Mouse (Mus musculus) thymus, adult 2 months (tissue): ENCODE data around the gene Fsip1. TPM values are rescaled to one million over a fixed set of nuclear protein-coding genes. Genes with fewer than 3 reads are reported as not detected.

Experiments
- DNase-seq: peaks from one replicate; pipeline ENCODE4 v3.0.0; 2021
- H3K27ac ChIP-seq: fragments of 200-500 bp; 2 replicates; pipeline ENCODE4 v1.5.1; 2012; ENCODE audit warnings: low read length, control low read depth; ENCODE audit not compliant: control insufficient read depth, insufficient read depth
- H3K27me3 ChIP-seq: fragments of 200-500 bp; 2 replicates; pipeline ENCODE4 v1.6.1; 2012; ENCODE audit warnings: mild to moderate bottlenecking, low read length, moderate library complexity, mixed read lengths; ENCODE audit not compliant: control insufficient read depth, insufficient read depth
- H3K36me3 ChIP-seq: fragments of 200-500 bp; 2 replicates; pipeline ENCODE4 v1.6.1; 2012; ENCODE audit warnings: mild to moderate bottlenecking, low read length, moderate library complexity; ENCODE audit not compliant: control insufficient read depth, insufficient read depth
- H3K4me1 ChIP-seq: fragments of 200-500 bp; replicated peaks from 2 replicates; pipeline ENCODE4 v1.6.1; 2012; ENCODE audit warnings: low read length; ENCODE audit not compliant: control insufficient read depth, insufficient read depth
- H3K4me3 ChIP-seq: fragments of 200-500 bp; 2 replicates; pipeline ENCODE4 v1.5.1; 2012; ENCODE audit warnings: mild to moderate bottlenecking, low read length, control low read depth, moderate library complexity; ENCODE audit not compliant: control insufficient read depth, insufficient read depth
- CTCF ChIP-seq: fragments of 200-500 bp; IDR thresholded peaks from 2 replicates; pipeline ENCODE4 v1.5.1; 2012; ENCODE audit warnings: mild to moderate bottlenecking, control low read depth, low read length, moderate library complexity, borderline replicate concordance; ENCODE audit not compliant: control insufficient read depth, poor library complexity, insufficient read depth; ENCODE audit errors: extremely low read depth
- POLR2A ChIP-seq: fragments of 200-500 bp; IDR thresholded peaks from 2 replicates; pipeline ENCODE4 v1.6.1; 2012; ENCODE audit warnings: mild to moderate bottlenecking, low read length, control low read depth, moderate library complexity; ENCODE audit not compliant: control insufficient read depth, poor library complexity, insufficient read depth; ENCODE audit errors: extremely low read depth
- WGBS: fragments of 180-500 bp; shearing (Covaris S2); methylation state at CpG from one replicate; pipeline ENCODE4 v1.1.7; 2018; 5-methylcytosine and 5-hydroxymethylcytosine counted together
- polyA plus RNA-seq: library from polyadenylated mRNA; depleted of rRNA; stranded (reverse); fragments of >200 nt; gene quantifications from 2 replicates; pipeline ENCODE4 v1.2.3, GENCODE M21; 2012; rRNA removed

Fsip1 gene
- polyA plus RNA-seq, result not detected in 2 replicates

DNA sequence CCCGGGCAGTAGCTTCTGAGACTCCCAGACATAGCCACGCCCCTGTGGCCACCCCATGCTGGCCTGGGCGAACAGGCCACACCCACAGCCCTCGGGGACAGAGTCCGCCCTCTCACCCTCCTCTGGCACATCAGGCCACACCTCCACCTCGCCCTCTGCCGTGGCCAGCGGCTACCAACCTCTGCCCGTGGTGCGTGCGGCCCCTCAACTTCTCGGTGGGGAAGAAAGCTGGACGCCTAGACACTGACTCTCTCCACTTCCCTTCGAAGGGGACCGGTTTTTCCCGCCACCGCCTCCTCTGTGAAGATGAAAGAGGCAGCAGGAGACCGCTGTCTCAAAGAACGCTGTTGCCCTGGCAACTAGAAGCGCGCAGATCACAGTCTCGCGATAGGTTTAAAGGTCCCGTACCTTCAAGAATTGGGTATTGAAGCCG, at the start of gene Fsip1:
Gene Fsip1, minus strand, starts transcription at position 346 of the 433 bp plus-strand sequence.
- H3K27ac ChIP-seq, result no peak within 1 kb of the TSS
- no peaks in the 10 kb centered on the region for H3K36me3 ChIP-seq
- peak within 1 kb of the TSS; percentile 43 for H3K4me3 ChIP-seq
- peak; percentile 79 for DNase-seq
- H3K4me1 ChIP-seq, result peaks cover 3% of the 10 kb centered on the region
- no peaks in the 10 kb centered on the region for H3K27me3 ChIP-seq
- 4% methylated on average over 25 of the region's 25 CpGs for WGBS
- TF ChIP-seq POLR2A (no peak), CTCF (peak; percentile 22; the same call in 1 of the 2 replicates)

DNA sequence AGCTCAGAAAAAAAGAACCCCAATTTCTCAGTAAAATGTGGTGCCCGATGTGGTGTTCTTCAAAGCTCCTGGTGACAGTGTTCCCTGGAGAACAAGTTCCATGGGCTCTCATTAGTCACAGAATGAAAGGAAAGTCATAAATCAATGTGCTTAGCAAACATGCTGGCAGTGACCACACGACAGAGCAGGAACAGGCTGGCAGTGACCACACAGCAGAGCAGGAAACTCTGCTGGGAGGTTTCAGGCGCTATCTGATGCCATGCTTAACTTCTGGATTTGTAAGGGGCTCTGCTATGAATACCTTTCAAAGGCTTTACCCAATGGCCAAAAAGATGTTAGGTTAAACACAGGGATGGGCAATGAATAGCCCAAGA, 49.7 kb upstream of the Fsip1 start:
- H3K27ac ChIP-seq, result no peak overlapping the region
- DNase-seq, result no peak
- TF ChIP-seq CTCF (no peak), POLR2A (no peak)
- 23% methylated on average over 3 of the region's 3 CpGs for WGBS
- H3K36me3 ChIP-seq, result no peaks in the 10 kb centered on the region
- no peaks in the 10 kb centered on the region for H3K4me1 ChIP-seq
- H3K27me3 ChIP-seq, result no peaks in the 10 kb centered on the region
- no peak overlapping the region for H3K4me3 ChIP-seq

DNA sequence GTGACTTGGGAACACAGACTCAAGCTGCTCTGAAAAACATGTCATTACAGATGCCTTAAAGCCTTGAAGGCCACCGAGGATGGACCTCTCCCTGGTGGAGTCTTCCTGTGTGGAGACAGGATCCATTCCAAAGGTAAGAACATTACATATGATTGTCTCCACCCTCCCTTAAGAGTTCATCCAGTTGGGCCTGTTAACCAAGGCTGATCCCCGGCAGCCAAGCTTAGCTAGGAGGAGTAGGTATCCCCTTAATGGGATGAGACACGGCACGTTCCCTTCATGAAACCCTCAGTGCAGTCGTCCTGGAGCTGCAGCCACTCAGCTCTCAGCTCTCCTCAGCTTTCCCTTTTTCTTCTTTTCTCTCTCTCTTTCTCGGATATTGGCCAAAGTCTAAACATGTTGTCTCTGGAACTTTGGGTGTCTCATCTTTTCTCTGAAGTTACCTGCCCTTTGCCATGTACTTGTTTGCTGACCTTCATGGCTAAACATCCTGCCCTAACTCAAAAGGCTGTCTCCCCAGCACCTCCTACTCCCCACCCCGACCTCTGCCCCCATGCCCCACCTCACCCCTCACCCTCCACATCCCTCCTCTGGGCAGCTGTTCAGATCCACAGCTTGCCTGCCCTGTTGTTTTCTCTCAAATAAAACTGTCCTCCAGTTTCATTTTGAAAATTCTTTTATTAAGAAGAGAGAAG, 49.2 kb upstream of the Fsip1 start:
- no peak overlapping the region for H3K27ac ChIP-seq
- H3K36me3 ChIP-seq, result no peaks in the 10 kb centered on the region
- 87% methylated on average over 7 of the region's 7 CpGs for WGBS
- no peak for DNase-seq
- H3K4me1 ChIP-seq, result no peaks in the 10 kb centered on the region
- H3K4me3 ChIP-seq, result no peak overlapping the region
- no peaks in the 10 kb centered on the region for H3K27me3 ChIP-seq
- TF ChIP-seq POLR2A (no peak), CTCF (no peak)

DNA sequence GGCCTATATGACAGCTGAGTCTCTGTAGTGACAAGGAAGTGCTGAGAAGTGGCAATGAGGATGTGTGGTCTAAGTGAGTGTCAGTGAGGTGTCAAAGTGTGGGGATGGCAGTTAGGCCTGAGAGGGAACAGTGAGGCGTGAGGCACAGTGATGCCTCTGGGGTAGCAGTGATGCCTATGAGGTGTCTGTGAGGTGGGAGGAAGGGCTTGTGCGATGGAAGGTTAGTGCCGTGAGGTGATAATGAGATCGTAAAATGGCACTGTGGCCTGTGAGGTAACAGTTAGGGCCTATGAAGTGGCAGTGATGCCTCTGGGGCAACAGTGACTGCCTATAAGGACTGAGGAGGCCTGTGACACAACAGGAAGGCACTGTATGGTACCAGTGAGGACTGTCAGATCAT, 46.7 kb upstream of the Fsip1 start:
- 95% methylated on average over 4 of the region's 4 CpGs for WGBS

DNA sequence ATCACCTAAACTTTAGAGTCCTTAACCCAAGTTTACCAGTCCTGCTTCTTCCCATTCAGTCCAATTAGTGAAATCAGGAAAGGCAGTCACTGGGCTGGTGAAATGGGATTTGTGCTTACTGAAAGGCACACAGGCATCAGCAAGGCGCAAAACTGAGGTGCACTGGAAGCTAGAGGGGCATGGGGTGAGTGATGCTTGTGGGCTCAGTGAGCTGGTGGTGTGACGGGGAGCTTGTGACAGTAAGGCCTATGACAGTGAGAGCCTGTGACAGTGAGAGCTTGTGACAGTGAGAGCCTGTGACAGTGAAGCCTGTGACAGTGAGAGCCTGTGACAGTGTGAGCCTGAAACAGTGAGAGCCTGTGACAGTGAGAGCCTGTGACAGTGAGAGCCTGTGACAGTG, 44.9 kb upstream of the Fsip1 start:
- Histone ChIP-seq H3K27me3 (no peaks in the 10 kb centered on the region), H3K36me3 (no peaks in the 10 kb centered on the region), H3K27ac (no peak overlapping the region), H3K4me1 (no peaks in the 10 kb centered on the region), H3K4me3 (no peak overlapping the region)
- TF ChIP-seq CTCF (no peak), POLR2A (no peak)
- WGBS, result 89% methylated on average over 2 of the region's 2 CpGs
- no peak for DNase-seq

More for the DNA sequence above, 46.7 kb upstream of the Fsip1 start:
- TF ChIP-seq POLR2A (no peak), CTCF (no peak)
- Histone ChIP-seq H3K36me3 (no peaks in the 10 kb centered on the region), H3K27ac (no peak overlapping the region), H3K4me1 (no peaks in the 10 kb centered on the region), H3K4me3 (no peak overlapping the region), H3K27me3 (no peaks in the 10 kb centered on the region)
- no peak for DNase-seq

DNA sequence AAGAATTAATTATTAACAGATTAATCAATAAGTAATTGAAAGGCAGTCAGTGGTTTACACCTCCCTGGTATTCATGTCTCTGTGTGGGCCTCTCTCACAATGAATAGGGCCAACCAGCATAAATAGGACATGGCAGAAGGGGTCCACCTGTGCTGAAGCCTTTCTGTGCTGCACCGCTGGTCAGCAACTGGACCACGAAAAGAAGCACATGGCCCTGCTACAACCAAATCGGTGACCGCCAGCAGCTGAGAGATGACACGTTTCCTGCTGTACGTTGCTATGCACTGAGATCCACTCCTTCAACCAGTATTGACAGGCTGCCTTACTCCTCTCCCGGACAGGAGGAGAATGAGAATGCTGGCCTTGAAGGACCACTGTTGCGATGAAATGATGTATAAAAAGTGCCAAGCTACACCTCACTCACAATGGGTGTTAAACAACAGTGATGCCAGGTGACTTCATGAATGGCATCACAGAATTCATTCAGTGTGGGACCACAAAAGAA, 44.3 kb upstream of the Fsip1 start:
- 94% methylated on average over 8 of the region's 8 CpGs for WGBS
- Histone ChIP-seq H3K36me3 (no peaks in the 10 kb centered on the region), H3K4me3 (no peak overlapping the region), H3K27ac (no peak overlapping the region), H3K4me1 (no peaks in the 10 kb centered on the region), H3K27me3 (no peaks in the 10 kb centered on the region)
- no peak for DNase-seq
- TF ChIP-seq POLR2A, result no peak
- TF ChIP-seq CTCF, result no peak

DNA sequence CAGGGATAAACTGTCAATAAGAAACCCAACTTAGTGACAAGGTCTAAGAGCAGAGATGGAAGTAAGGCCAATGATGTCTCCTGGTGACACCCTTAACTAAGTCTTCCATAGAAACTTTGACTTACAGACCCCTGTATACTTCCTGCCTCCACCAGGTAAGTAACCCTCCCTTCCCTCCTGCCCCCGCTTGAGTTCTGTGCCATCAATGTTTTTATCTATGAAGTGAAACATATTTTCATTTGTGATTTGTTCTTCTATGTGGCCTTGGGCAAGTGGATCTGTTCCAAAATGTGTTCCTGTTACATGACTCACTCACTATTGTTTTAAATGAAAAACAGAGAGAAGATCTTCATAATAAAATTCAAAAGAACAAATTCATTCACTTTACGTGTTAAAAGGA, 43.2 kb upstream of the Fsip1 start:
- 95% methylated on average over 2 of the region's 2 CpGs for WGBS
- no peak overlapping the region for H3K27ac ChIP-seq
- DNase-seq, result no peak
- H3K36me3 ChIP-seq, result no peaks in the 10 kb centered on the region
- H3K27me3 ChIP-seq, result no peaks in the 10 kb centered on the region
- no peaks in the 10 kb centered on the region for H3K4me1 ChIP-seq
- H3K4me3 ChIP-seq, result no peak overlapping the region
- TF ChIP-seq POLR2A (no peak), CTCF (no peak)
